Mouse (Mus musculus) macrophage (primary cell): ENCODE data around the gene Polr2l. TPM values are rescaled to one million over a fixed set of nuclear protein-coding genes. Genes with fewer than 3 reads are reported as not detected.
A peak's percentile ranks its signal among the peaks of the same experiment; 100 is the strongest.

ENCODE experiments used
- H3K27ac ChIP-seq: fragments of 350-480 bp; formaldehyde crosslinking; 2 replicates; pipeline ENCODE4 v1.9.0; 2021
- H3K36me3 ChIP-seq: fragments of 350-480 bp; formaldehyde crosslinking; 2 replicates; pipeline ENCODE4 v1.9.0; 2021; ENCODE audit errors: inconsistent target
- H3K4me3 ChIP-seq: fragments of 350-480 bp; formaldehyde crosslinking; 2 replicates; pipeline ENCODE4 v1.9.0; 2021; ENCODE audit errors: inconsistent target
- H3K79me2 ChIP-seq: fragments of 350-480 bp; formaldehyde crosslinking; 2 replicates; pipeline ENCODE4 v1.9.0; 2021; ENCODE audit errors: inconsistent target
- whole genome bisulfite sequencing: methylation state at CpG from one replicate; pipeline ENCODE4 v1.1.7; 2026; ENCODE audit warnings: inconsistent platforms; ENCODE audit not compliant: missing documents; 5-methylcytosine and 5-hydroxymethylcytosine counted together
- polyA plus RNA-seq: library from polyadenylated mRNA; stranded (reverse); fragments of 250-400 nt; gene quantifications from 3 replicates; pipeline ENCODE4 v1.2.4, GENCODE M21; 2018; ENCODE audit warnings: inconsistent platforms

The Polr2l gene
- polyA plus RNA-seq, 1 experiment from 2014 or later: 8.3 TPM

DNA sequence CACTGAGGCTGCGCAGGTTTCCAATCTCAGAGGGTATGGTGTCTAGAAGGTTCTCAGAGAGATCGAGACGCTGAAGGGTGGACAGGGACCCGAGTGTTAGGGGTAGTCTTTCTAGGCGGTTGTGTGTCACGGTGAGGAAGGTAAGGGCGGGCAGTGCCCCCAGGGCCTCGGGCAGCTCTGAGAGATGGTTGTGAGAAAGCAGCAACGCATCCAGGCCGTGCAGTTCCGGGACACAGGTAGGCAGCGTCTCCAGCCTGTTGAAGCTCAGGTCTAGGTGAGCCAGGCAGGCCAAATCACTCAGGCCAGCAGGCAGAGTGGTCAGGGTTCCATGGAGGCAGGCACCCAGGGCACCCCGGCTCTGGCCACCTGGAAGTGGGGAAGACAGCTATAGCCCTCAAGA, 32.7 kb downstream of the Polr2l start:
- H3K79me2 ChIP-seq: peaks cover 10% of the 10 kb centered on the region; the same call in 1 of the 2 replicates
- H3K27ac ChIP-seq: no peak overlapping the region
- H3K4me3 ChIP-seq: no peak overlapping the region
- H3K36me3 ChIP-seq: no peaks in the 10 kb centered on the region
- 96% methylated on average over 13 of the region's 13 CpGs for WGBS

DNA sequence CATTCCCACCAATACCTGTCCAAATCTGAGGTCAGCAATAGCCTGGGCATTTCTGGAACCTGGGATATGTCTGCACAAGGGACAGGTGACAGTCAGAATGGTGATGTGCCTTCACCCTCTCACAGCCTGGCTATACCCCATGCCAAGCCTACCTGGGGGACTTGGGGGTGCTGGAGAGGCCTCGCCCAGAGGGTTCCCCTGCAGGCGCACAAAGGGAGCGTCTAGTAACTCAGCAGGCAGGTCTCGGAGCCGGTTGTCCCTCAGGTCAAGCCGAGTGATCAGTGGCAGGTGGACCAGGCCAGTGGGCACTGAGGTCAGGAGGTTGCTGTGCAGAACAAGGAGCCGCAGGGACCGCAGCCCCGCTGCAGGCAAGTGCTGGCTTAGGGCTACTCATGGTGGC, 33.5 kb downstream of the Polr2l start:
- Histone ChIP-seq H3K36me3 (no peaks in the 10 kb centered on the region), H3K27ac (no peak overlapping the region), H3K4me3 (no peak overlapping the region), H3K79me2 (peaks cover 18% of the 10 kb centered on the region; the same call in 1 of the 2 replicates)
- 96% methylated on average over 4 of the region's 9 CpGs for WGBS

DNA sequence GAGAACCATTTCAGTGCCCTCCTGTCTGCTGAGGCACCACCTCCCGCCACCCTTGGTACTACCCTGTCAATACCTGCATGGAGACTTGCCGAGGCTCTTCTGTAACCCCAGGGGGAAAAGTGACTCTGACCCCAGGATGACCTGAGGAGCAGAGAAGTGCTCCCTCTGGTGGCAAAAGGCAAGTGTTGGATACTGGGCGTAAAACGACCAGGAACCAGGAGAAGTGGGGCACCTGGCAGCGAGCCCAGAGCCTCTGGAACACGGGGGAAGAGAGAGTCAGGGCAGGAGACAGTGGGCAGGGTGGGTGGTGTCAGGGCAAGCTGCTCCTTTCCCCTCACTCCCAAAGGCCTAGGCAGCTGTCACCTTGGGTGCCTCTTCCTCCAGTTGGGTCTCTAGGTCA, 34.3 kb downstream of the Polr2l start:
- Histone ChIP-seq H3K4me3 (no peak overlapping the region), H3K36me3 (no peaks in the 10 kb centered on the region)
- 29% methylated on average over 5 of the region's 6 CpGs for WGBS

DNA sequence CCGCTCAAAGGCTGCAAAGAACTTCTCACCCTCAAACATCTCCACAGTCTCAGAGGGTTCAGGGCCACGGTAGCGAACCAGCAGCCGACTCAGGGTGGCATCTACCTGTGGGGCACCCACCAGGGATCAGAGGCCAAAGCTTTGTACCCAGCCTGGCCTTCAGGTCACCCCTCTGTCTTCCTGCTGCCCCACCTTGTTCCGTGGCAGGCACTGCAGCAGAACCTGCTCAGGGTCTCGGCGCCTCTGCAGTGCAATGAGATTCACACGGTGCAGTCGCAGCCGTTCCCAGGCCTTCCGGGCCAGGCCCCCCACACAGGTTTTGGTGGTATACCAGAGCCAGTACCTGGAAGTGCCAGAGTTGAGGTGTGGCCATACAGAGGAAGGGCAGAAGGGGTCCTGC, 35.1 kb downstream of the Polr2l start:
- 95% methylated on average over 11 of the region's 11 CpGs for WGBS
- no peak overlapping the region for H3K27ac ChIP-seq
- no peaks in the 10 kb centered on the region for H3K36me3 ChIP-seq
- H3K79me2 ChIP-seq: peaks cover 32% of the 10 kb centered on the region
- no peak overlapping the region for H3K4me3 ChIP-seq

More for the DNA sequence above, 34.3 kb downstream of the Polr2l start:
- Histone ChIP-seq H3K27ac (no peak overlapping the region), H3K79me2 (peaks cover 26% of the 10 kb centered on the region; the same call in 1 of the 2 replicates)

DNA sequence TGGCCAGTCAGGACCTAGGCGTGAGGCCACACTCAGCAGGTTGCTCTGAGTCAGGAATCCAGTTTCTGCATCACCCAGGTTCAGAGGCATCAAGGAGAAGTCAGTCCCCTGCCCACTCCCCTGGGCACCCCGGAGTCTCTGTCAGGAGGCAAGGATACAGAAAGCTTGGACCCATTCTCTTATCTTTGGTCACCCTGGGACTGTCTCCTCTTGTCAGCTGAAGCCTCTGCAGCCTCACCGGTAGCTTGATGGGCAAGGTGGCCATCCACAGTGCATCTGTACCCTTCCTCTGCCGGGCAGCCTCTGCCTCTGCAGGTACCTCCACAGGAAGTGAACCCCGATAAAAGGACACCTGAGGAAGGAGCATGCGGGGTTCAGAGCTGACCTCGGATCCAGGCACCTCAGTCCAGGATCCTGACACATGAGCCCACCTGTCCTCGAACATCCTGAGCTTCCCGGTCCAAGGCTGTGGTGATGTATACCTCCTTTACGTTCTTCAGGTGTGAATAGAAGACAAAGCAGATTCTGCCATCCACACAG, 35.7 kb downstream of the Polr2l start:
- H3K4me3 ChIP-seq: no peak overlapping the region

DNA sequence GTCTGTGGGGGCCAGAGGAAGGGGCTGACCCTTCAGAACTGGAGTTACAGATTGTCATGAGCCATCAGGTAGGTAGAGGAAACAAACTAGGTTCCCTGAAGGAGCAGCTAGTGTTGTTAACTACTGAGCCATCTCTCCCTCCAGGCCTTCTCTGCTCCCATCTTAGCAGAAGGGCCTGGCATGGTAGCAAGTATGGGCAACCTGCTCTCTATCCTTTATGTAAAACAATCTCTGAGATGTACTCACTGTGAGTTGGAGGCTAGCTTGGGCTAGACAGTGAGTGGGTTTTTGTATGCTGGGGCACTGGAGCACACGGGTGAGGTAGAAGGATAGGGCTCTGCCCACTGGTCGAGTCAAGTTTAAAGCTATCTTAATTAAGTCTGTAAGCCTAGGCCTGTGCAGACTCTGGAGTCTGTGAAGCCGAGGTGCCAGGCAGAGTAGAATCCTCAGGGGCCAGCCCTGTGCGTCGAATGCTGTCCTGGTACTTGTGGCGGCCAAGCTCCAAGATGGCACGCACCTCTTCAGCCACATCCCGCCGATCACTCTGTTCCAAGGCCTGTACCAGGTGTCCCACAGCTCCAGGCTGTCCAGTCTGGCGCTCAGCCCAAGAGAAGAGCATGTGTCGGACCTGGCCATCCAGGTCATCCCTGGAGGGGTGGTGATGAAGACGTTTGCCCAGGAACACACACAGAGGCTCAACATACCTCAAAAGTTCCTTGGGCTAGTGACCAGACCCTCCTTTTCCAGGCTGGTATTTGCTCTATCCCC, 36.5 kb downstream of the Polr2l start:
- WGBS: 98% methylated on average over 12 of the region's 12 CpGs
- Histone ChIP-seq H3K4me3 (no peak overlapping the region), H3K27ac (no peak overlapping the region), H3K79me2 (peaks cover 45% of the 10 kb centered on the region), H3K36me3 (peaks cover 5% of the 10 kb centered on the region)

More for the DNA sequence above, 35.7 kb downstream of the Polr2l start:
- Histone ChIP-seq H3K36me3 (no peaks in the 10 kb centered on the region), H3K27ac (no peak overlapping the region), H3K79me2 (peaks cover 39% of the 10 kb centered on the region)
- 96% methylated on average over 8 of the region's 10 CpGs for WGBS

DNA sequence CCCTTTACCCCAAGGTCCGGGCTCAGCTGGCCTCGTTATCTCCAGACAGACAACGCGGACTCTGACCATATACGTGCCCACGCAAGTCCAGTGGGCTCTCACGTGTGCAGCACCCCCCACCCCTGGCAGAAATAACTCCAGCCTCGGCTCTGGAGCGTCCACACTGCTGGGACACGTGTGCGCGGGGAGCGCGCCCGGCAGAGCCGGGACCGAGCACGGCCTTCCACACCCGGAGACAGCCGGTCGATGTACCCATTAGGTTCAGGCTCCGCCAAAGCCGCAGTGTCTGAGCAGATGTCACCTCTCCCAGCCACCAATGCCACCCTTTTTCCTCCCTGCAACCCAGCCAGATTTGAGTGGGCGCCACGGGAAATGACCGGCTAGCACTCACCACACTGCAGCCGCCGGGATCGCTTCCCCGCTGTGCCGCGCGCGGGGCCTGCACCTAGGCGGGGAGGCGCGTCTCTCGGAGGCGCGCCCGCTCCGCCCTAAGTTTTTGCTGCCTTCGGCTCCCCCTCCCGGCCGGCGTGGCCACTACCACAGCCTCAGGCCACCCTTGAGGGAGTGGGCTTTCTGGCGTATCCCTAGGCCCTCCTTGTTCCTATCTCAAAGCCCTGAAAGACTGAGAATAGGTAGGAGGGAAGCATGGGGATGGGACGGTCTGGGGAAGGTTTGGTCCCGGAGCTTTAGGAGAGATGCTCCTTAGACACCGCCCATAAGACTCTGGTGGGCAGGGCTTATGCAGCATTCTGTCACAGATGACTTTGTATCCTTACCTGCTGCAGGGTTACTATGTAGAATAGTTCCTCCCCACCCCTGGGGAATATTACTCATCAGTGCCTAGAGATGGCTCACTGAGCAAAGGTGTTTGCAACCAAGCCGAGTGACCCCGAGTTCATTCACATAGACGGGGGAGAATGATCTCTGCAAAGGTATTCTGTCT, 37.5 kb downstream of the Polr2l start, which contains the start of gene Slc25a22:
Gene Slc25a22, minus strand, starts transcription at position 715 of the 943 bp plus-strand sequence.
- Histone ChIP-seq H3K27ac (peak within 1 kb of the TSS; percentile 61), H3K4me3 (peak within 1 kb of the TSS; percentile 52), H3K36me3 (peaks cover 15% of the 10 kb centered on the region), H3K79me2 (peaks cover 39% of the 10 kb centered on the region)
- 7% methylated on average over 52 of the region's 53 CpGs for WGBS

DNA sequence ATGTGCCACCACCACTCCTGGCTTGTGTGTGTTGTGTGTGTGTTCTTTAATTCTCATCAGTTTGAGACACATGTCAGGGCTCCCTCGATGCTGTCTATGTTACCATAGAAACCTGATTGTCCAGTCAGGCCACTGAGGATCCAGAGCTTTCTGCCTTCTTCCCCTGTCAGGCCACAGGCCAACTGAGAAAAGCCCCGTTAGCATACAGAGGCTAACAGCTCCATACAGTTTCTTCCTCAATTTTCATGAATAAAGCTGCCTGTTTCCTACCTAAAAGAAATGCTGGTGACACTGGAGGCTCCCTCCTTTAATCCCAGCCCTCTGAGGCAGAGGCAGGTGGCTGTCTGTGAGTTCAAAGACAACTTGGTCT, 38.4 kb downstream of the Polr2l start:
- peaks cover 35% of the 10 kb centered on the region for H3K79me2 ChIP-seq
- H3K27ac ChIP-seq: peak overlapping the region; percentile 61
- WGBS: 22% methylated on average over 2 of the region's 2 CpGs
- peak overlapping the region; percentile 52 for H3K4me3 ChIP-seq
- H3K36me3 ChIP-seq: peaks cover 22% of the 10 kb centered on the region

DNA sequence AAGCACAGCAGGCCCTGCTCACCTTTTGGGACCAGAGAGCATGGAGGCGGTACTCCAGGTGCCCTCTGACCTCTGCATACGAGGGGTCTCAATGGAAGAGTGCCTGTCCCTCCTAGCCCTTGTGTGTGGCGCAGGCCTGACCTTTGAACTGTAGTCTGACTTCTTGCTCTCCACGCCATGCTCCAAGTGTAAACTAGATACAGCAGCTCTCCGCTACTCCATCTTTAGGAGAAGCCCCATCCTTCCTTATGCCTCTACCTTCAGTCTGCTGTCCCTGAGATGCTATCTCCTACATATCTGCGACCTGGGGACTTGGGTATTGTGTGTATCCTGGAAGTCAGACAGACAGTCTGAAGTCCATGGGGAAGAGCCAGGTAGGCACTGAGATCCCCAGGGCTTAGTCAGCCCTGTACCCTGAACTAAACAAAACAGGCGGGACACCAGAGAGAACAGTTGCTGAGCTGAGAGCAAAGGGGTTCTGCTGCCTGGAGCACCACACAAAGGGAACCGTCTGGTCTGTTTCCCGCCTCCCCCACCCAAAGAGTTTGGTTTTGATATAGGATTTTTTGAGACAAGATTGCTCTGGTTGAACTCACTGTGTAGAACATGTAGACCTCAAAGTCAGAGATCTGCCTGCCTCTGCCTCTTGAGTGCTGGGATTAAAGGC, 38.9 kb downstream of the Polr2l start:
- H3K27ac ChIP-seq: peak overlapping the region; percentile 61
- peaks cover 35% of the 10 kb centered on the region for H3K79me2 ChIP-seq
- H3K4me3 ChIP-seq: peak overlapping the region; percentile 57
- H3K36me3 ChIP-seq: peaks cover 27% of the 10 kb centered on the region
- 91% methylated on average over 9 of the region's 9 CpGs for WGBS

DNA sequence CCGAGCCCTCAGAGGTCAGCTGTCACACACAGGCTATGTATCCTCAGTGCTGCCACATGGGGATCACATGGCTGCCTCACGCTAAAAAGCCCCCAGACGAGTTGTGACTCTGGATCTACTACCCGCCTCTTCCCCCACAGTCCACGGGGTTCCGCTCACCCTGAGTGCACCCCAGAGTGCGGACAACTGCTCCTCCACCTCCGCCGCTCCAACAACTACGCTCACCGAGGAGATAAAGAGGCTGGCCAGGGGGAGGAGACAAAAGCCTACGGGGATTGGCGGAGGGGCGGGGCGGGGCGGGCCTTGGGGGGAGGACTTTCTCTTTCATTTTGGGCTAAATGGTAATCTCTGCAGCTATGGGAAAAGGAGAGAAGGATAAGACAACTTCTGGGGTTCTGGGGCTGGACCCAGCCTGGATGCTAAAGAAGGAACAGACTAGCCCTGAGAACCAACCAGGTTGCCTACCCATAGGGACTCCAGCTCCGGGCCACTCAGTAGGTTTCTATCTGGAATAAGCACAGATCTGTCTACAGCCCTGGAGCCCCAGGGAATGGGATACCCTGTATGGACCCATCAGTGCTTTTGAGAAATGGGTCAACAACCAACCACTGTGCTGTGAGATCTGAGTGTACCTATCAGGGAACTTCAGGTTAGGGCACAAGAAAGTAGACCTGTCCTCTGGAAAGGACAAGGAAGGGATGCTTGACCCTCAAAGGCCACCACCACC, 39.6 kb downstream of the Polr2l start:
- H3K79me2 ChIP-seq: peaks cover 35% of the 10 kb centered on the region
- H3K36me3 ChIP-seq: peaks cover 34% of the 10 kb centered on the region
- H3K4me3 ChIP-seq: peak overlapping the region; percentile 57
- 5% methylated on average over 17 of the region's 17 CpGs for WGBS
- H3K27ac ChIP-seq: peak overlapping the region; percentile 61

DNA sequence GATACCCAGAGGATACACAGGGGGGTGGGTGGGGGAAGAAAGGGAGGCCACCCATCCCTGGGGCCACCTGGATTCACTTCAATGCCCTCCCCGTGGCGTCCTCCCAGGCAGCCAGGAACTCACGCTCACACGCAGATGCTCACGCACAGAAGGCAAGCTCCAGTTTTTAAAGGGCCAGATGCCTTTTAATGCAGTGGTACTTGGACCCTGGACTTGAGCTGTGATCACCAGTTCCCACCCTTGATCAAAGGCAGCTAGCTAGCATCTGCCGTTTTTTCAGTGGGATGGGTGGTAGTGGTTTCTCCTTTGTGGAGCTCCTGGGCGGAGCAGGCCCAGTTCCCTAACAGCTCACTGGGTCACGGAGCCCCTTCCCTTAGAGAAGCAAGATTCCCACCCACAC, 40.5 kb downstream of the Polr2l start:
- 29% methylated on average over 8 of the region's 8 CpGs for WGBS
- H3K36me3 ChIP-seq: peaks cover 37% of the 10 kb centered on the region
- H3K79me2 ChIP-seq: peaks cover 35% of the 10 kb centered on the region
- H3K4me3 ChIP-seq: peak overlapping the region; percentile 57
- peak overlapping the region; percentile 27 for H3K27ac ChIP-seq

DNA sequence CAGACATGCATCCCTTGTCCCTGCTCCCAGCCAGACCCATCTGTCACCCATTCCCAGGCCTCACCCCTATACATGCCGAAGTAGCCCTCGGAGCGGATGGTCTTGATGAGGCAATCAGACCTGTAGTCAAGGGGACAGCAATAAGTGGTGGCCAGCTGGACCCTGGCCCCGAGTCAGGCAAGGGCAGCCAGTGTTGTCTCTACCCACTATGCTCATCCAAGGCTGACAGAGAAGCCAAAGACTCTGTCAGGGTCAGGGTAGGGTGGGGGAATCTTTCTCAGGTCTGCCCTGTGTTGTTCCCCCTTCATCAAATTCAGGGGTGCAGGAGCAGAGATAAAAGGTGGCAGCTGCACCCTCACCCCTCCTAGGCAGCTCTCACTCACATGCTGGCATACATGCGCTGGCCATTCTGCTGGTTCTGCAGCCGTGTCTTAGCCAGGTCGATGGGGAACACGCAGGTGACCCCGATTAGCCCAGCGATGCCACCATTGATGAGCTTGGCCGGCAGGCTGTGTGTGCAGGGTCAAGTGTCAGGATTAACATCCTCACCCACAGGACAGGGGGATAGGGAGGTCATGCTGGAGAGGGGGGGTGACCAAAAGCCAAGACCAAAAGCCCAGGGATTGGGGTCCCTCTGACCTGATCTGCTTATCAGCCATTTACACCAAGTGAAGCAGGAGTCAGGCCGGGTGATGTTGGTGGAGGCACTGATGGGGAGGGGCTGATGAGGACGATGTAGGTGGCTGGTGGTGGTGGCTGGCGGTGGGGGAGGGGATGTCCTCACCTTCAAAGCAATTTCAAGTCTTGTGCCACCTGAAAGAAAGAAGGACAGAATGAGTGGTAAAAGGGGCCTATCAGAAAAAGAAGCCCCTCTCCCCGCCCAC, 41.2 kb downstream of the Polr2l start:
- peak overlapping the region; percentile 57 for H3K4me3 ChIP-seq
- H3K79me2 ChIP-seq: peaks cover 35% of the 10 kb centered on the region
- 90% methylated on average over 15 of the region's 15 CpGs for WGBS
- no peak overlapping the region for H3K27ac ChIP-seq
- H3K36me3 ChIP-seq: peaks cover 37% of the 10 kb centered on the region
